Mouse (Mus musculus) layer of hippocampus, adult 9-11 months (tissue): ENCODE measurements at regions not wholly inside any gene's neighbourhood (a gene's known extent, or its start where the extent isn't known, plus 50 kb on each side); places are given as distances from the start of the nearest gene placed in this dataset.

Experiments used
- DNase-seq: peaks from one replicate; pipeline ENCODE4 v3.0.0; 2022

DNA sequence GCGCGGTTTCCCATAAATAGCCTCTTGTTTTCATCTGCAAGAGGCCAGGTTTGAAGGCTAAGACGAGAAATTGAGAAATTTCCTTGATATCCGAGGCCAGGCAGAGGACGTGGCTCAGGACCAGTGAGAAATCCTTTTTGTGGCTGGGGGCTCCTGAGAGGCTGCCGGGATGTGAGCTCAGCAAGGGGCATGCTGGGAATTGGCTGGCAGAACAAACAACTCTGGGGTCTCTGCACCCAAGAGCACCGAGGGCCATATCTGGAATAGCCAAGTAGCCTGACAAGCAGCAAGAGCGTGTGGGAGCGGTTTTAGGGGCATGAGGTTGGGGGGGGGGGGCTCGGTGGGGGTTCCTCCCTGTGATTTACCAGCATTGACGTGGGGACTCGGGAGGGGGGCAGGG is 462.5 kb downstream of the Ccdc171 start:
- no peak for DNase-seq

DNA sequence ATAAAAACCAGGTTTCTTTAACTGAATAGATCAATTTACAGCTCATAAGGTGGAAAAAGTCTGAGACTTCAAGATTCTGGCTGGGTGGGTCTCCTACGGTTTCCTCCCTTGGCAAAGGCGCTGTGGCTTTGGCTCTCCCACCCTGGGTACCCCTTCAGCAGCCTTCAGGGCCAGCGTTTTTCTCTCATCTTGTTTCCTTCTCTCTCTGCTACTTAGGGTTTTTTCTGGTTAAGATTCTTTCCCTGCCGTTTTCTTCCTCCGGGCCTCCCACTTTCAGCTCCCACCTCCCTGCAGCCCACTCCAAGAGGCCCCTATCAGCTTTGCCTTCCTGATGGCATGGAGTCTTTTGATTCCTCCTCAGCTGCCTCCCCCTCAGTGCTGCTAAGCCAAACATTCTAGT is 463.0 kb downstream of the Ccdc171 start:
- no peak for DNase-seq

DNA sequence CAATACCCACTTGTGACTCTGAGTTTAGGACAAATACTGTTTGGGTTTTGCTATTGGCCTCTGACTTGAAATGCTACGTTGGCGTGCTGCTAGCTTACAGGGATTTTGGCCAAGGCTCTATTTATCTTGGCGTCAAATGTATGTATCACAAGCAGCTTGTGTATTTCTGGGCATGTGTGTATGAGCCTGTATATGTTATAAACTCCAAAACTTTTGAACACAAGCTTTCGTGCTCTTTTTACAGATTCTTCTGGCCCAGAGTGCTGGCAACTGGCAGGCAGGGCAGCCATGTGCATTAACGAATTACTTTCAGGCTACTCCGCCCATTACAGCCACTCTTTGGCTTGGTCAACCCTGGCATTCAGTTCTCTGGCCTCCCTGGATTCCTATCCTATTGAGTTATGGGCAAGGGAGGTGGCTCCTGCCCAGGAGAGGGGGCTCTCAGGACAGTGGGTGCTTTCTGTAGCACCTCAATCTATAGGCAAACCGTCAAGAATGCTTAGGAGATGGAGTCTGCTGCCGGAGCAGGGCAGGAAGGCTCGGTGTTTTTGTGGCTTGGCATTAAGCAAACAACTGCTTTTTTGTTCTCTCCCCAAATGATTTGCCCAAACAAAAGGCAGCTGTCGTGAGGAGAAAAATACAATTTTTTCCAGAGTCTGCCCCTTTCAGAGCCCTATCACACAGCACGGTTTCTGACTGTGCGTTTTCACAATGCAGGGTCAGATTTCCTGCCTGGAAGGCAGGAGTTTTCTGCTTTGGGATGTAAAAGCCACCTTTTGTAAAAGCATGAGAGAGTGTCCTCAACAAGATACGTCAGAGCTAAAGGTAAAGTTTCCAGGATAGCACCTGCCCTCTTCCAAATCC is 465.0 kb downstream of the Ccdc171 start:
- no peak for DNase-seq

DNA sequence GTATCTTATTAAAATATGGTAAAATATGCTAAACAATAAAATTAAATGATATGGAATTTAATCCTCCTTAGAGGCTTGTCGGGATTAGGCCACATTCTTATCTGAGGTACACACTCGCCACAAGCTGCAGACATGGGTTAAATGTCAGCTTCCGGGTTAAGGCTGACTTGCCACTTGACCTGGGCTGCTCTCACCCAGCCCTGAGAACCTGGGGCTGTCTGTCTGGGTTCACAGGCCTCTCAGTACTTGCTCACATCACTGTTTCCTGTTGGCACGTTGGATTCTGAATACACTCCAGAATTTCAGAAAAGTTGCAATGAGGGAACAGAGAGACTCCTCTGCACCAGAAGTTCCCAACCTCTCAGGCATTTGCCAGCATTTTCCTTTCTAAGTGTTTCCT is 465.9 kb downstream of the Ccdc171 start:
- DNase-seq = no peak

DNA sequence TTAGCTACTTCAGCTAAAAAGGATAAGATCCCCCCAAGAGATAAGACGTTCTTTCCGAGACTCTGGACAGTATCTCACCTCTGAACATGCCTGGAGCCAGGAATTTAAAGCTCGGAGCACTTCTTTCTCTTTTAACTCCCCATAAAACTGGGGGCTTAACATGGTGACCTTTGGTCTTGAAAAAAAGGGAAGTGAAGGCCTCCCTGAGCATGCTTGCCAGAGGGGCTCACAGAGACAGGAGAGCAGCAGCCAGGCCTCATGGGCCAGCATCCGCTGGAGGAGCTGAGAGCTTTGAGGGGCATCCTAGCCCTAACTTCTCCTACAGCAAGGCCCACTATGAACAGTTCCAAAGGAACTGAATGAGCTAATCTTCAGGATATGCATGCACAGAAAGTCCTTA is 471.7 kb downstream of the Ccdc171 start:
- no peak for DNase-seq

DNA sequence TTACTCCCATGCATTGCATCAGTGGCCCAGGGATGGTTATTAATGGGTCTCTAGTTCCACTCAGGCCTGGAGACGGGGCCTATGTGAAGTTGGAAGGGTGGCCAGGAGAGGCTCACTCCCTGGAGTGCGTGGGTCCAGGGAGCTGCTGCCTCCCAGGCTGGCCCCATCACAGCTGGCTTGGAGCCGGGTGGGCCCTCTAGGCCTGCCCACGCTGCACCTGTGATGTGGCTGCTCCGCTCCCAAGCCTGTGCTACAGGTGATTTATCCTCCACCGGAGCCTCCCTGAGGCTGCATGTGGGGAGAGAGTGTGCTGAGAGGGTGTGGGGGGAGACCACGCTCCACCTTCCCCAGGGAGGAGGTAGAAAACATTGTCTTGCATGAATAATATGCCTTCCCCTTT is 476.3 kb downstream of the Ccdc171 start:
- DNase-seq = no peak

DNA sequence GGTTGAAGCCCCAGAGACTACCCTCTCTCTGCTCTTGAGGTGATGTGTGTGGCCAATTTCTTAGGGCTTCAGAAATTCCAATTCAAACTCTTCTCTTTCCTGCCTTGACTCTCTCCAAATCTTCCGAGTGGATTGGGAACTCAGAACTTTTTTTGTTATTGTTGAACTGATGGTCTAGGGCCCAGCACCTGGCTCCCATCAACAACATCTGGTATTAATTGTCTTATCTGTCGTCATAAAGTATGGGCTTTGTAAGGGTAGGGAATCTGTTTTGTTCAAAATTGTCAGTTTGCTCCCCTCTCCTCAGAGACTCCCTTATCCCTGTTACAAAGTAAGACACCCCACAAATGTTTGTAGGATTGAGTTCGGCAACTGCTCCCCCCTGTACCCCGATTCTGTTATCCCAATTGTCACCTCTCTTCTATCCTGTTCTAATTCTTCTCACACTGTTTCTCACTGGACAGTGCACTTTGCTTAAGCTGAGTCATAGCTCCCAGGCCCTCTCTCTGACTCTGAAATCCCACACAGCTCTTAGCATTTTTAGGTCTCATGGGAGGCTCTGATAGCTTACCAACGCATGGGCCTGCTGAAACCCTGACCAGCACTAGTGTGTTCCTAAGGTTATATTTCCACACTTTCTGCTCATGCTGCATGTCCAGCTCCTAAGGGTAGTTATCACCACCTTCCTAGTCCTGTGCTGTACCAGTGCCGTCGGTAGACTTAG is 478.9 kb downstream of the Ccdc171 start:
- no peak for DNase-seq

DNA sequence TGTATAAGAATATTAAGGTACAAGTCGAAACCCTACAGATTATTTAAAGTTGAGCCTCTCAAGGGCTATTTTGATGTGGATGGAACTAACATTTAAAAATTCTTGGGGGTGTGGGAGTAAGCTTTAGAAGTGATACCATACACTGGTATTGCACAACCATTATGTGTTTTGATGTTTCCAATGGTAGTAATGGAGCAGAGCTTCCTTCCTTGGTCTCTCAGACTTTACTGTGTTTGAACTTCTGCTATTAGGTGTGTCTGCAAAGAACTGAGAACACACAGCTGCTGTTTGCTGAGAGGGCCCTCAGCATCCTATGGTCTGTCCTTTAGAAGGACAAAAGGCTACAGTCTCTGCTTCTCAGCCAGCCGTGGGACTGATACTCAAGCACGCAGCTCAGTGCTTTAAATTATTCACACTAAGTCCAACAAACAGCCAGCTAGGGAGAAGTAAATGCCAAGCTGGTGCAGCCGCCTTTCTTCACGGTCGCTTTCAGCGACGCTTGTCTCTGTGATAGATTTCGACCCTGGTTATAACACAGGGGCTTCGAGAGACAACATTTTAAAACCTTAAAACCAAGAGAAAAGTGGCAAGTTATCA is 479.5 kb downstream of the Ccdc171 start:
- no peak for DNase-seq

DNA sequence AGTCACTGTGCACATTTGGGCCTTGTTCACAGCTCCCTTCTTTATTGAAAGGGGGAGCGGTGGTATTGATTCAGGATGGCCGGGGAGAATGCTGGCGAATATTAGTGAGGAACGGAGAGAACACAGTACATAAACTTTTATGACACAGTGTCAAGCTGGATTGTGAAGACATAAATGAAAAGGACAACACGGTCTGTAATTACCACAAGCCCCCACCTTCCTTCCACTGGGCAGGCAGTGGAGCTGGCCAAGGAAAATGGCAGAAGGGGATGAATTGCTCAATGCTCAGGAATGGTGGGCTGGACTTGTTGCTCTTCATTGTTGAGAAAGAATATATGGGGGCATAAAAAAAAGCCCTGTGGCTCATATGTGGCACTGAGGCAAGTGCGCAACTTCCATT is 486.6 kb downstream of the Ccdc171 start:
- DNase-seq = no peak

DNA sequence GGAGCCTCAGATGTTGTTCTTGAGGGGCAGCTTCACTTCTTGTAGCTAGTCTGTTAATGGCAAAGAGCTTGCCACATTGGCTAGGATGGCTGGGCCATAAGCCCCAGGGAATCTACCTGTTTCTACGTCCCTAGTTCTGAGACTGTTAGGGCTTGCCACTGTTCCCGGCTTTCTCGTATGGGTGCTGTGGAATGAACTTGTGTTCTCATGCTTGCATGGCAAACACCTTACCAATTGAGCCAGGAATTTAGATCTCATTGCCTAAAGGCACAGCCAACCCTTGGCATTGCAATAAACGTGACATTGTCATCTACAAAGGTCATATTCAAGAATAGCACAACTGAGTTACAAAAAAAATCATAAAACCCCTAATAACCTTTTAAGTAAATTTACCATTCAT is 489.8 kb downstream of the Ccdc171 start:
- no peak for DNase-seq

DNA sequence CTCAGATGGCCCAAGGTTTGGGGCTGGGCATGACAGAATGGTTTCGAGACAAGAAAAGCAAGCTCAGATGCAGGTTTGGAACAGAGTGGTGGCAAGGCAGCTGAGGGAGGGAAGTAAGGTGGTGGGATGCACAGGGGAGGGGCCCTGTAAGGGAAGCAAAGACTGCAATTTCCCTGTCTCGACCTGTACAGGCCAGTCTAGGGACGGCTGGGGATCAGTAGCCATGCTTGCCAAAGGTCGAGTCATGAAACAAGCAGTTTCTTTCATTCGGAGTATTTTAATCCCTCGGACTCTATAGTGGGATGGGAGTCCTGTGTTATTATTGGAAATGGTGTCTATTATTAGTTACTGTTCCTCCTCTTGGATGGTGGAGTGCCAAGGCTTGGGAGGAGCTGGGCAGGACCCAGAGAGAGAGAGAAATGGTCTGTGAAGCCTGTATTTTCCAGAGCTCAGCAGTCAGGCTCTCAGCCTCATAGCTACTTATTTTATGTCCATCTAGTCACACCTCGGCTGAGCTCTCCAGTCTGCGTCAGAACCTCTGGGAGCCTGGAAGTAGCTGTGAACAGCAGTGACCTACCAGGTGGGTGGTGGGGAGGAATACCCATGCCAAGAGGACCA is 490.3 kb downstream of the Ccdc171 start:
- no peak for DNase-seq

DNA sequence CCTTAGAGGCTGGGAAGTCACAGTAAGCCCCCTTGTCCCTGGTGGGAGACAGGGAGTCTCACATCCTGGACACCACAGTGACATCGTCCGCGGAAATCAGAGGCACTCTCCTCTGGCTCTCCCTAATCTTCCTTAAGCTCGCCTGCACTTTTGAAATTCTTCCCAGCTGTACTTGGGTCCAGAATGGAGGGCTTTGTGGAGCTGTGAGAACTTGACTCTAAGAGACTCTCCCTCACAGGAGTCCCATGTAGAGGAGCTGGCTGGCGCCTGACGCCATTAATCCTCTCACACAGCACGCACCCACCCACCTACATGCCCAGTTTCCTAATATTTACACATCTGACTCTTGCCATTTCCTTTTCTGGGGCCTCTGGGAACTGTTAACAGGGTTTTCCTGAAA is 492.8 kb downstream of the Ccdc171 start:
- no peak for DNase-seq

DNA sequence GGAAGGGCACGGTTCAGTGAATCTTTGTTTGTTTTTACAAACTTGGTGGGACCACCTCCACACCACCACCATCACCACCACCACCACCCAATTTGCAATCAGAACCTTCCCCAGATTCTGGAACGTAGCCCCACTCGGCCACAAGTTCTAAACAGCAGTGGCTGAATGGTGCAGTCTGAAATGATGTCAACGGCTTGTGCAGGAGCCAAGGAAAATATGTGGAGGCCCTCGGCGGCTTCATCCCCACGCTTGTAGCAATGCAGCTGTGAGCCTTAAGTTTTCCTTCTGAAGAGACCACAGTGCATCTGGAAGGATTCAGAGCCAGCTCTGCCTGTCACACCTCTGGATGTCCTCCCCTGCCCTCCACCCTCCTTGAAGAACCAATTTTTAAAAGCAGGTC is 493.4 kb downstream of the Ccdc171 start:
- no peak for DNase-seq

DNA sequence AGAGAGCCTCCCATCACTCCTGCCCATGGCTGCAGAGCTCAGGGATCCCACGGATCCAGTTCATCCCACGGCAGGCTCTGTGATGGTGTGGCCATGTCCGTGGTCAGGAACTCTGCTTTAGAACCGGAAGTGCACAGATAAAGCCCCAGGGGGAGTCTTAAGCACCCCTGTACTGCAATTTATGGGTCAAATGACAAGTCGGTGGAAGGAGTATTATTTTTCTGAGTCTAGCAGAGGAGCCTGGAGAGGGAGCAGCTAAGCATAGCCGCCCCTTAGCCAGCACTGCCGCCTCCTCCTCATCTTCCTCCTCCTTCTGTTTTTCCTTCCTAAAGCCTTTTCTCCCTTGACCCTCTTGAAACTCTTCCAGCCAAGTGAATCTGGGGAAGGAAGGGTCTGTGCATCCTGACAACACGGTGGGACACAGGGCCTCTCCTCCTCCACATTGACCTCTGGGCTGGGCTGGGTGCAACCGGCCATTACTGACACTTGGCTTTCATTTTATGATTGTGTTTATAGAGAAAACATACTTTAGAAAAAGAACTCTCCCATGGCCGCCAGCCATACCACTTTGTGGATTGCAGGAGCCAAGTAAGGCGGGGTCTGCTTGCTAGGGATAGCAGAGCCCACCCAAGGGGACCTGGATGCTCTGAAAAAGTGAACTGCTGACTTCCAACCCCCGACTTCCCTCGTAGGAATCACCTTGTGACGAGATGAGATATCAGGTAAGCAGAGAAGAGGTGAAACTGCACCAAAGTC is 494.3 kb downstream of the Ccdc171 start:
- DNase-seq = no peak

DNA sequence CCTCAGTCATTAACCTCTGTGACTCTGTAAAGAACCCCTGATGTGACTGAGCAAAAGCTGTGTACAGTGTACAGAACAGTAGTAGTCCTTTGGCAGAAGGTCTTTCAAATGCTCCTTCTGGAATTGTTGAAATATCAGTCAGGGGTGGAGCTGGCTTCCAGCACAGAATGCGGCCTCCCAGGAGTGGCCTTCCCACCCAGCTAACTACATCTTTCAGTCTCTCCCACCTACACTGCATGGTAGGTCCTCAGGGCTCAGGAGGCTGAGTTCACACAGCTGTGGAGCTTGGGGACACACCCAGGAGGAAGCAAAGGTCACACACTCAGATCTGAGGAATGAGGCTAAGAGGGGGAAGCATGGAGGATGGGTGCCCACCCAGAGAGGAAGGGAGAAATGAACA is 495.3 kb downstream of the Ccdc171 start:
- no peak for DNase-seq

DNA sequence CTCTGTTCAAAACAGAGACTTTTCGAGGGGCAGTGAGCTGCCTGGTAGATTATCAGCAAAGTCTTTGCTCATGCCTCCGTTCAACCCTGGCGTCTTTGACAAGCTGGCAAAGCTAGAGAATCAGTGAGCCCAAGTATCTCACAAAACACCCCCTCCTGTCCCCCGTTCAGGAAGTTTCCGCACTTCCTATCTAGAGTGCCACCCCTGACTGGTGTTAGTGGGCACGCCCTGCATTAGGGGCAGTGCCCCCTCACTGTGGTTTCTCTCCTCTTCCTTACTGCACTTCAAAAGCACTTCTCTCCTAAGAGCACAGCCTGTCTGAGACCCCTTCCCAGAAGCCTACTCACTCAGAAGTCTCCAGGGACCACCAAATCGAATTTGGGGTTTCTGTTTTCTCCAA is 497.0 kb downstream of the Ccdc171 start:
- no peak for DNase-seq

DNA sequence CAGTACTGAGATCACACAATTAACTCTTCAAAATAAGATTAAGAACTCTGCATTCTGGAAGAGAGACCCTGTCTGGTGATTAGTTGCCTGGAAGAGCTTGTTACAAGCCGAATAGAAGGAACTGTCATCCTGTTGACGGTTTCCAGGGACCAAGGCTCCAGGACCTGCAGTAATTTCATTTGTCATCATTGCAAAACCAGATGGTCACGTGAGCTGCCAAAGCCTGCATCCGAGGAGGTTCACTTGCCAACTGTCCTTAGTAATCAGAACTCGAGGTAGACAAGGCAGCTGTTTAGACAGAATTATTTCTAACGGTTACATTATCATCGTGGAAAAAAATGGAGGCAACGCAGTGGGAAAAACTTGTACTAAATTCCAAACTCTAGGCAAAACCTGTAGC is 500.8 kb downstream of the Ccdc171 start:
- DNase-seq = no peak

DNA sequence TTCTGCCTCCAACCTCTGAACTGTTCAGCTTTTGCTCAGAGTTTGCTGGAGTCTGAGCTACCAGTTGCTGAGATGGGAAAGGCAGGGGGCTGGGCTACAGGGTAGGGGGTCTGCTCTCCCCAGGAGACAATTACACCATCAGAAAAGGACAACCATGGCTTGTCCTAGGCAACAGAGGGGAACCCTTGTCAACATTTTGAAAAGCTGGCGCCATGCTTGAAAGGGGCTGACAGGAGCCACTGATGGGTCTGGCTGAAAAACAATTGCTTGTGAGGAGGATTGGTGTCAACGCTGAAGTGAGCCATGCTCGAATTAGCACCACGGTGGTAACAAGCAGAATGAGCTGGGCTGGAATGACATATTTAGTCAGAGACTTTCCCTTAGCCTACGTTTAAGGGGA is 502.8 kb downstream of the Ccdc171 start:
- no peak for DNase-seq

DNA sequence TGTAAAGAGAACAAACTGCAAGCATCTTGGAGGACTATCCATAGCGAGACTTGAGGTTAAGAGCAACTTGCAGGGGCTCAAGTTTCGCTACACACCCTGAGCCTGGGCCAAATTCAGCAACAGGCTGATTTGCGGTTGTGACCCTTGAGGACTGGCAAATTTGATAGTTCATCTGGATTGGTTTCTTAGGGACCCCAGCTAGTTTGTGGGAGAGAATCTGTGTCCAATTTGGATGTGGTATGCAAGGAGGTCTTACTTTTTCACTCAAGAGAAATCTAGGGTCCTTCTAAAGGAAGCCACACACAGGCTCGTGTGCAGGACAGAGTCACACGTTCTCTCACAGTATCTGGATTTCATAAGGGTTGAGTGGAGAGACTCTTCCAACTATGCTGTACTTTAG is 505.6 kb downstream of the Ccdc171 start:
- DNase-seq = no peak

DNA sequence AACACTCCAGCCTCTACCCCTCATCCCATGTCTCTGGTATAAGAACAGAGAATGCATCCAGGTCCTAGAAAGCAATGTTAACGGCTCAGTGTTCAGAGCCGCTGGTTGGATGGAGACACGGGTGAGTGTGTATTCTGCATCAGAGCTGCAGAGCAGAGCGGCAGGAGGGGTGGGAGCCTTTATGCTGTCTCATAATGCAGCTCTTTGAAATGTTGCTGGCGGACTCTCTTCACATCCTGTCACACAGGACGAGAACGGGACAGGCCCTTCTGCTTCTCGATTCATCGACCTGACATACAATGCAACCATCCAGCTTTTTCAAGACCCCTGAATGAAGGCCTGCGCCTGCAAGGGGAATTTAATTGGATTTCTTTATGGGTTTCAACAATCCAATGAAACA is 507.2 kb downstream of the Ccdc171 start:
- no peak for DNase-seq

DNA sequence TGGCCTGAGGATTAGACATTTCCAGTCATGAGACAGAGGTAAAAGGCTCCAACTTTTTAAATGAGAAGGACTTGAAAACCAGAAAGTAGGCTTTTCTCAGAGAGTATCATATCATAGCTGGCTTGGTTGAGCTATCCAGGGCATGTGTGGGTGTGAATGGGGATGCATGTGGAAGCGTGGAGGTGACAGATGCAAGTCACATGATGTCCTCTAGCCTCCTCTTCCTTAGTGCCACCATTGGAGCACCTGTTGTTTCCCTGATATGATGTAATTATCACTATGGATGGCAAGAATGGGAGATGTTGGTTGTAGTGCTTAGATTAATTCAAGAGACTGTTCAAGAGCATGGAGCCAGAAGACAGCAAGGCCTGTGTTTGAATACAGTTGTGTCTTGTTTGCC is 510.0 kb downstream of the Ccdc171 start:
- DNase-seq = no peak

DNA sequence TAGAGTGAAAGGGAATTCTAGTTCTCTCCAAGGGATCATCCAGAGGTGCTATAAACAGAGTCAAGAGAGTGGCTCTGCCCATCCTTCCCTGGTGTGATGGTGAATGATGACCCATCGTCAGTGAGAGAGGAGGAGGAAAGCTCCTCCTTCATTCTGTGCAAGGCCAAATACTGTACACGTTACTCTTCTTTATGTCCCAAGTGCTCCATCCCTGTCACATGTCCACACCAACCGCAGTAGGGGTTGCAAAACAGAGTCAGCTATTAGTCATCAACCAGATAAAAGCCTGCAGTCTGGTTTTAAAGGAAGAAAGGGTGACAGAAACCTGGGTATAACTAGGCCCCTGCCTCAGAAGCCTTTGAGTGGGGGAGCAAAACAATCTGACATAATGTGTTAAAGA is 512.2 kb downstream of the Ccdc171 start:
- DNase-seq = no peak

DNA sequence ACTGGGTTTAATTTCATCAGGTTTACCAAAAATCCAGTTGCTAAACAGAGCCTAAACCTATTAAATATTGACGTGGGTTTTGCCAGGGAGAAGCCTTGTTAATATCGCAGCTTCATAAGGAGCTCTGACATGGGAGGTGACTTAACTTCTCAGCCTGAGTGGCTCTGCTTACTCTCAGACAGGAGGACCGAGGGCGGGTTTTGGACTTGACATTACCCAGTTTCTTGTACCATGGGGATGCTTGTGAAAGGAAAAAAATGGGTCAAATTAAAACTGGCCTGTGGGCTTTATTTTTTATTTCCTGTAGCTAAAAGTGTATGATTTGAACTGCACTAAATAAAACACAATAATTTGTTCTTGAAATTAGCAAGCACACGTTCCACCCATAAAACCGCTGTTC is 524.9 kb downstream of the Ccdc171 start:
- DNase-seq = no peak
